Mouse (Mus musculus): ENCODE measurements around the gene Vcam1. TPM values are rescaled to one million over a fixed set of nuclear protein-coding genes. Genes with fewer than 3 reads are reported as not detected.
A peak's percentile ranks its signal among the peaks of the same experiment; 100 is the strongest.

The Vcam1 gene
- total and polyA plus RNA-seq, 2 experiments from 2014 or later: 32.1 to 36.9 TPM

- DNase-seq (no peak), ATAC-seq (no peak)
- no peak for TF ChIP-seq CTCF (IDR thresholded peaks at IDR 0.05; ENCODE audit: low read depth)
- H3K9me3 ChIP-seq (ENCODE audit: low read length): no peaks in the 10 kb centered on the region
- H3K27me3 ChIP-seq (ENCODE audit: insufficient read depth, low read length): no peaks in the 10 kb centered on the region
- H3K27ac ChIP-seq (ENCODE audit: low read depth, low read length): no peak overlapping the region
- H3K4me2 ChIP-seq (ENCODE audit: low read depth): no peak overlapping the region
- H3K4me1 ChIP-seq (ENCODE audit: insufficient read depth): no peaks in the 10 kb centered on the region
- 83% methylated on average over 5 of the region's 5 CpGs for WGBS
- no peak overlapping the region for H3K4me3 ChIP-seq (ENCODE audit: low read depth, low read length)
- no peak overlapping the region for H3K9ac ChIP-seq
- H3K36me3 ChIP-seq (ENCODE audit: insufficient read depth): no peaks in the 10 kb centered on the region
Measured at GRCm38 (mm10) chr3:116139000-116139399, 9.5 kb upstream of the Vcam1 start.

DNA sequence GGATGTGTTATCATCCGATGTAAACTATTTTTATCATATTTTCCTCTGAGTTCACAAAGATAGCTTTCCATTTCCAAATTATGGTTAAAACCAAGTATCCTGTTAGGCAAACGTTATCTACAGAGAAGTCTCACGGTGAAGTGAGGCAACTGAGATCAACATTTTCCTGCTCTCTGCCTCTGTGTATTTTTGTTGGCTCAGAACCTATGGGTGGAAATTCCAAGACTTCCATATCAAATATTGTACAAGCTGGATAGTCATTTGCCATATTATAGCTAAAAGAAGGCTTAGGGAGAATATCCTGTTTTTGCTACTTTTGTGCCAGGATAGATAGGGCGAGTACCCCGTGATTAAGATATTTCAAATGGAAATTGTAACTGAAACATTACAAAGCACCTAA is 8.6 kb upstream of the Vcam1 start:
- Histone ChIP-seq H3K4me1 (ENCODE audit: insufficient read depth) (no peaks in the 10 kb centered on the region), H3K27ac (ENCODE audit: low read depth, low read length) (no peak overlapping the region), H3K27me3 (ENCODE audit: insufficient read depth, low read length) (no peaks in the 10 kb centered on the region), H3K9ac (no peak overlapping the region), H3K9me3 (ENCODE audit: low read length) (no peaks in the 10 kb centered on the region), H3K4me3 (ENCODE audit: low read depth, low read length) (no peak overlapping the region), H3K36me3 (ENCODE audit: insufficient read depth) (no peaks in the 10 kb centered on the region), H3K4me2 (ENCODE audit: low read depth) (no peak overlapping the region)
- ATAC-seq (no peak), DNase-seq (no peak)
- 88% methylated on average over 5 of the region's 5 CpGs for WGBS
- TF ChIP-seq CTCF (IDR thresholded peaks at IDR 0.05; ENCODE audit: low read depth): no peak

DNA sequence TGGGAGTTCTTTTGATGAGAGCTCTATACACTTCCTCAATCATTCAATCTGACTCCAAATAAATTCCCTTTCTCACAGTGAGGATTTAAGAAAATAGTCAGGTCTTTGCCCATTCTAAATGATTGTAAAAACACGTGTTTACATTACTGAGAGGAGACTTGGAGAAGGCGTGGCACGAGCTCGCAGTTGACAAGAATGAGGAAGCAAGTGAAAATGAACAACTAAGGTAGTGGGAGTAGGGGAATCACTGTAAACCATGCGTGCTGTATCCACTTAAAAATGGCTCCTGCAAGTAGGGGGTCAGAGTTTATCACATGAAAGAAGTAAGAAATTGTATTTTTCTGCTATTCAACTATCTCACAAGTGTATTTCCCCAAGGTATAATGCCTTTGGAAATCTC is 3.9 kb upstream of the Vcam1 start:
- H3K4me3 ChIP-seq (ENCODE audit: low read depth, low read length): no peak overlapping the region
- H3K27ac ChIP-seq (ENCODE audit: low read depth, low read length): no peak overlapping the region
- H3K36me3 ChIP-seq (ENCODE audit: insufficient read depth): no peaks in the 10 kb centered on the region
- no peak overlapping the region for H3K4me2 ChIP-seq (ENCODE audit: low read depth)
- DNase-seq (no peak), ATAC-seq (no peak)
- no peaks in the 10 kb centered on the region for H3K9me3 ChIP-seq (ENCODE audit: low read length)
- H3K4me1 ChIP-seq (ENCODE audit: insufficient read depth): no peaks in the 10 kb centered on the region
- 78% methylated on average over 5 of the region's 5 CpGs for WGBS
- no peaks in the 10 kb centered on the region; the same call in 1 of the 2 replicates for H3K27me3 ChIP-seq (ENCODE audit: insufficient read depth, low read length)
- no peak for TF ChIP-seq CTCF (IDR thresholded peaks at IDR 0.05; ENCODE audit: low read depth)
- no peak overlapping the region for H3K9ac ChIP-seq

- DNase-seq: no peak
Measured at GRCm38 (mm10) chr3:116130711-116131110, 1.2 kb upstream of the Vcam1 start.

GRCm38 (mm10) chr3:116129841-116130595 is 530 bp upstream of the Vcam1 start:
- WGBS: 38% methylated on average over 4 of the region's 4 CpGs

More at GRCm38 (mm10) chr3:116130711-116131110, 1.2 kb upstream of the Vcam1 start:
- WGBS: 77% methylated on average over 3 of the region's 3 CpGs
- Histone ChIP-seq H3K4me1 (ENCODE audit: insufficient read depth) (no peaks in the 10 kb centered on the region), H3K4me2 (ENCODE audit: low read depth) (no peak overlapping the region), H3K4me3 (ENCODE audit: low read depth, low read length) (no peak overlapping the region), H3K36me3 (ENCODE audit: insufficient read depth) (no peaks in the 10 kb centered on the region), H3K27me3 (ENCODE audit: insufficient read depth, low read length) (no peaks in the 10 kb centered on the region; the same call in 1 of the 2 replicates), H3K27ac (ENCODE audit: low read depth, low read length) (no peak overlapping the region), H3K9ac (no peak overlapping the region), H3K9me3 (ENCODE audit: low read length) (no peaks in the 10 kb centered on the region)
- ATAC-seq: no peak
- TF ChIP-seq CTCF (IDR thresholded peaks at IDR 0.05; ENCODE audit: low read depth): no peak

GRCm38 (mm10) chr3:116128311-116129204 is 930 bp downstream of the Vcam1 start:
- Histone ChIP-seq H3K4me3 (ENCODE audit: low read depth, low read length) (peak overlapping the region; percentile 29), H3K27ac (ENCODE audit: low read depth, low read length) (no peak overlapping the region), H3K9ac (peak overlapping the region; percentile 22; the same call in 1 of the 2 replicates), H3K27me3 (ENCODE audit: insufficient read depth, low read length) (no peaks in the 10 kb centered on the region; the same call in 1 of the 2 replicates), H3K4me1 (ENCODE audit: insufficient read depth) (no peaks in the 10 kb centered on the region), H3K4me2 (ENCODE audit: low read depth) (peak overlapping the region; percentile 51), H3K36me3 (ENCODE audit: insufficient read depth) (no peaks in the 10 kb centered on the region), H3K9me3 (ENCODE audit: low read length) (no peaks in the 10 kb centered on the region)
- TF ChIP-seq CTCF (IDR thresholded peaks at IDR 0.05; ENCODE audit: low read depth): no peak
- DNase-seq: no peak
- ATAC-seq: 0 out of 2 replicates have a peak, but pooled peaks have one; percentile 40
- WGBS: 16% methylated on average over 18 of the region's 18 CpGs

More at GRCm38 (mm10) chr3:116129841-116130595, 530 bp upstream of the Vcam1 start:
- DNase-seq (no peak), ATAC-seq (no peak)
- TF ChIP-seq CTCF (IDR thresholded peaks at IDR 0.05; ENCODE audit: low read depth): no peak
- Histone ChIP-seq H3K4me2 (ENCODE audit: low read depth) (no peak overlapping the region), H3K4me1 (ENCODE audit: insufficient read depth) (no peaks in the 10 kb centered on the region), H3K27ac (ENCODE audit: low read depth, low read length) (no peak overlapping the region), H3K9ac (no peak overlapping the region), H3K27me3 (ENCODE audit: insufficient read depth, low read length) (no peaks in the 10 kb centered on the region; the same call in 1 of the 2 replicates), H3K9me3 (ENCODE audit: low read length) (no peaks in the 10 kb centered on the region), H3K36me3 (ENCODE audit: insufficient read depth) (no peaks in the 10 kb centered on the region), H3K4me3 (ENCODE audit: low read depth, low read length) (no peak overlapping the region)
